Mouse (Mus musculus) cerebellum, adult 11 months (tissue): ENCODE results near the gene AI597479.
"Not testable (repeated sequence)": the region's sequence is repeated elsewhere in the genome, so short reads cannot be mapped to it uniquely, and the experiment has no call there.

ENCODE experiments used
- DNase-seq: peaks from one replicate; pipeline ENCODE4 v3.0.0; 2022

AI597479 gene

DNA sequence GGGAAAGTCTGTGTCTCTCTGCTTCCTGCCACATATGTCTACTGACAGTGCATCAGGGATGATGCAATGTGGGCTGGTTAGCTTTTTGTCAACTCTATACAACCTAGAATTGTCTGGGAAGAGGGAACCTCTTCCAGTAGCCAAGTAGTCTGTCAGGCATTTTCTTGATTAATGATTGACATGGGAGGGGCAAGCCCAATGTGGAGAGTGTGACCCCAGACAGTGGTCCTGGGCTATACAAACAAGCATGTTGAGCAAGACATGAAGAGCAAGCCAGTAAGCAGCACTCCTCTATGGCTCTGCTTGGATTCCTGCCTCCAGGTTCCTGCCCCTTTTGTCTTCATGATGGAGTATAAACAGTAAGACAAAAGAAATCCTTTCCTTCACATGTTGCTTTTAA, 28.7 kb downstream of the AI597479 start:
- DNase-seq: no peak

DNA sequence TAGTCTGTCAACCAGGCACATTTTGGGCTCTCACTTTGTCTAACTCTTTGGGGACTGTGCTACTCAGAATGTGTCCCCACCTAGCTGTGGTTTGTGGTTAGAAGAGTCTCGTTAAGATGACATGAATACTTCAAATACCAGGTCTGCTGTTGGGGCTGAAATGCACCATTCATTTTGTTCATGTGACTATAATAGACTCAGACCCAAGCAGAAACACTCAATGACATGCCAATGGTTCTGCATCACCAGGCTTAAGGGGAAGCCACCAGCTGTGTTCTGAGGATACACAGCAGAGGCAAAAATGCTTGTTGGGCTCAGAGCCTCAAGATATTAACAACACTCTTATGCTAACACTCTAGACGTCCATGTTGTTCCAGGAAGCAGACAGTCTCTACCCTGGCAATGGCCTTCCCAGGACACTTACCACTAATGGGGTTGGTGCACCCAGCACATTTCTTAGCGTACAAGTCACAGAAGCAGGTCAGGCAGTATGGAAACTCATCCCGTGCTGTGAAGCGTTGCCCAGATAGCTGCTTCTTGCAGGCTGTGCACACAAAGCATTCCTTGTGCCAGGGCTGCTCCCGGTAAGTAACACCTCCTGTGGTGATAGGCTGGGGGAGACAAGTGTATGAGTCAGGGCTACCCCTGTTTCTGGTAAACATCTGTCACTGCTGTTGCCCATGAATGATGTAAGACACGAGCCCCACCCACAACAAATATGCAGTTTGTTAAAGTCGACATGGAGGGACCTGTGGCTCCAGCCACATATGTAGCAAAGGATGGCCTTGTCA, 29.5 kb downstream of the AI597479 start:
- DNase-seq: no peak

- DNase-seq: no peak
Measured at GRCm38 (mm10) chr1:43130219-43130981, 31.9 kb downstream of the AI597479 start.

DNA sequence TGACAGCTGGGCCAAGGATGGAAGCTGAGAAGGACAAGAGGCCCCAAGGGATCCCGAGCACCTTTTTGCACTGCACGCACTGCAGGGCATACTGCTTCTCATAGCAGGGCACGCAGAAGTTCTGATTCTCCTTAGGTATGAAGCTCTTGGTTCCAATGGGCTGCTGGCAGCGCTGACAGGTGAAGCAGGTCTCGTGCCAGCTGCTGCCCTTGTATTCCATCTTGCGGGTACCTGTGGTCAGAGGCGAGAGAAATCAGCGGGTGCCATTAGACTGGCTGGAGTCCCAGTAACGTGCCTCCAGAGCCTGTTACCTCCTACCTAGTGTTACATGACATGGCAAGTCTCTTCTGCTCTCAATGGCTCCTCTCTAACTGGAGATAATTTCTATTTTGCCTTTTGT, 33.1 kb downstream of the AI597479 start:
- no peak for DNase-seq

DNA sequence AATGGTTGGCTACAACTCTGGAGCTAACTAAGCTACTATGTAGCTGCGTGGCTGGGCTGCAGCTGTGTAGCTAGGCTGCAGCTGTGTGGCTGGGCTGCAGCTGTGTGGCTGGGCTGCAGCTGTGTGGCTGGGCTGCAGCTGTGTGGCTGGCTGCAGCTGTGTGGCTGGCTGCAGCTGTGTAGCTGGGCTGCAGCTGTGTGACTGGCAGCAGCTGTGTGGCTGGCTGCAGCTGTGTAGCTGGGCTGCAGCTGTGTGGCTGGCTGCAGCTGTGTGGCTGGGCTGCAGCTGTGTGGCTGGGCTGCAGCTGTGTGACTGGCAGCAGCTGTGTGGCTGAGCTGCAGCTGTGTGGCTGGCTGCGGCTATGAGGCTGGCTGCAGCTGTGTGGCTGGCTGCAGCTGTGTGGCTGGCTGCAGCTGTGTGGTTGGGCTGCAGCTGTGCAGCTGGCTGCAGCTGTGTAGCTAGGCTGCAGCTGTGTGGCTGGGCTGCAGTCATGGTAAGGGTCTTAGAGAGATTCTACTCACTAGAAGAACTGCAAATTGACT, 38.0 kb downstream of the AI597479 start:
- not testable (repeated sequence) for DNase-seq

DNA sequence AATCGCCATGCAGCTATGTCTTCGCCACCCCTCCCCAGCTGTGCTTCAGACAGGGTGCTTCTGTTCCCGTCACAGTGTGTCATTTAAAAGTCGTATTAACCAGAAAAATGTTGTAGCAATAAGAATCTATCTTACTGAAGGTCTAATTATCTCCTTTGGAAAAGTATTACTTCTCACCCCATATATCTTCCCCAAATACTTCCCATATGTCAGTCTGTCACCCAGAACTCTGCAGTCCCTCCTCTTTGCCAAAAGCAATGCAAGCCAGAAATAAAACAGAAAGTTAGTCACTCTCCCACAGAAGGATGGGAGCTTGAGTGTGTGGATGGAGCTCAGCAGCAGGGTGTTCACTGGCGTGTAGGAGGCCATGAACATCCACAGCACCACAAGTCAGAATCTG, 38.8 kb downstream of the AI597479 start:
- DNase-seq: no peak

DNA sequence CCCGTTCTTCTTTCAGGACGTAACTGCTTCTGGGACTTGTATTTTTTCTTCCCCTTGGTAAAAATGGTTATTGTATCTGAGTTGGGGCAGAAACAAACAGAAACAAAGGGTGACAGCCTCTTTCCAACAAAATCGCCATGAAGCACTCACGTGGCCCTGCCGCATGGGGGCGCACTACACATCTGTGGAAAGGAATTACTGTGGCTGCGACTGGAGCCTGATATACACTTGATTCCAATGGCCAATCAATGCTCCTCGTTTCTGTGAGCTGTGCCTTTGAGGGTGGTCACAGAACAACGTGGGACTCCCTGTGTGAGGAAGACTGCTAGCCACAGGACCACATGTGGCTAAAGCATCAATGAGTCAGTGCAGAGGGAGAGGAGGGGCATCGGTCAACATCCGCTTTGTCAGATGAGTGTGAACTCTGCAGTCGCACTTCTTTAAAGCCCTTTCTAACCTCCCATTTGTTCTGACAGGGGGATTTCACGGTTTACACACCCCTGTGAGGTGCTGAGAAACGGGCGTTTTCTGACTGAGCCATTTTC, 39.8 kb downstream of the AI597479 start:
- DNase-seq: no peak

GRCm38 (mm10) chr1:43139587-43140266, 41.2 kb downstream of the AI597479 start:
- peak; percentile 59 for DNase-seq

GRCm38 (mm10) chr1:43141555-43141961, 43.0 kb downstream of the AI597479 start:
- no peak for DNase-seq

- DNase-seq: no peak
Measured at GRCm38 (mm10) chr1:43142849-43143248, 44.3 kb downstream of the AI597479 start.

- DNase-seq: no peak
Measured at GRCm38 (mm10) chr1:43143284-43143683, 44.8 kb downstream of the AI597479 start.

DNA sequence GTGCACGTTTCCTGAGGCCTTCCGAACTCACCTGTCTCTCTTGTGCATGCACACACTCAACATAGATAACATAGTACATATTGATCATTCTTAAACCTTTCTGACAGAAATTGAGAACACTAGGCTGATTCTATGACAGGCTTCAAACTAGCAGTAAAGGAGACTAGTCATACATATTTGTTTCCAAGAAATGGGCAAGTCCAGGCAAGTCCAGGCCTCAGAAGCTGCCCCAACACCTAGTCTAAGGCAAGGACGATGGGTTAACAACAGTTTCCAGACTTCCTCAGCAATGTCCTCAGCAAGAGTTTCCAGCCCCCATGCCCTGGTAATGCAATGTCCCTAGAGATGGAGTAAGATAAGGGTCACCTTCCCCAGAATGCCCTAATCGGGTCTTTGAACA, 45.3 kb downstream of the AI597479 start:
- DNase-seq: no peak

DNA sequence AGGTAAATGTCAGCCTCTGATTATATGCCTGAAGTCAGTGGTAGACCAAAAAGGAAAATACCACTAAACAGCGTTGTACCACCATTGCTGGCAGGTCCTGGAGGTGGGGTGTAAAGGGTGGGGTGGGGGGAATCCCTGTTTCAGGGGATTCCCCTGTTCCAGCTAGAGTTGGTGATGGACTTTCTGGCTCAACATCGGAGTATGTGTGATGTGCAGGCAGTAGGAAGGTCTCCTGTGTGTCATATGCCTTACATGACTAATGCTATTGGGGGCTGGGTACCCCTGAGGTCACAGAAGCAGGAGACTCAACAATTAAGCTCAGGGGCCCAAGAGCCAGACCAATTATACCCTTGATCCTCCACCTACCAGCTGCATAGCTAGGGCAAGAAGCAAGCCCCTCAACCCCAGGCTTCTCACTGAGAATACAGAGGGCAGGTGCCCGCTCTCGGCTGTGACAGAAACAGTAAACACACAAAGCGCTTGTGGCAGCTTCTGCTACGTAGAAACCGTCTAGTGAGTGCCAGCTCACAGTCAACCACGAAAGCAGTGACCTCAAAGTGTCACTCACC, 45.9 kb downstream of the AI597479 start:
- no peak for DNase-seq

DNA sequence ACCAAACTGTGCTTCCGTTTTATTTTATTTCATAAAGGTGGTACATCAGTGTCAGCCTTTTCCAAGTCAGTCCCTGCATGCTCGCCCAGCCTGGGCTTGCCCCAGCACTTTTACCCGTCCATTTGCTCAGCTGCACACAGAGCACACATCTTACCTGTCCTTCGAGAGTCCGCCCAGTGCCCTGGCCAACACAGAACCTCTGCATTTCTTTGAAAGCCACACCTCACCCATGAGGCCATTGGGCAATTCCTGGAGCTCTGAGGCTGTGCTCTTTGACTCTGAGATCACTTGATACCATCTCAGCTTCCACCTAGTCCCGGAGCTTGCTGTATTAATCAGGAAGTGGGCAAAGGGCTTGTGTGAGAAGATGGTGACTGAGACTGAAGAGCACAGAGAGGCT, 46.9 kb downstream of the AI597479 start:
- no peak for DNase-seq

- DNase-seq: no peak
Measured at GRCm38 (mm10) chr1:43147474-43147873, 49.0 kb downstream of the AI597479 start.

DNA sequence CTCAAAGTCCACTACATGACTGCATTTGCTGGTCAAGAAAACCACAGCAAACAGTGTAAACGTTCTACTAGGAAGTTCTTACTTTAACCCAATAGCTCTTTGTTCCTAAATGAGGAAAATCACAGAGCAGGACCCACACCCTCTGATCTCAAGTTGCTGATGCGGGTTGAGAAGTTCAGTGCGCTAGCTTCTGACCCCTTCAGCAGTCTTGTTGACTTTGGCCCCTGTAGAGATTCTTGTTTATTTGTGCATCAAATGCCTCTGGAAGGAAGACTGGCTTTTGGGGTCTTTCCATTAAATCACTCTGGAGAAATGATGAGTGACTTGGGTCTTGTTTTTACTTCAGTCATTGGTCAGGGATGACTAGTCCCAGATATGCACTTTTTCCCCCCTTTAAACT, 51.7 kb downstream of the AI597479 start:
- no peak for DNase-seq

DNA sequence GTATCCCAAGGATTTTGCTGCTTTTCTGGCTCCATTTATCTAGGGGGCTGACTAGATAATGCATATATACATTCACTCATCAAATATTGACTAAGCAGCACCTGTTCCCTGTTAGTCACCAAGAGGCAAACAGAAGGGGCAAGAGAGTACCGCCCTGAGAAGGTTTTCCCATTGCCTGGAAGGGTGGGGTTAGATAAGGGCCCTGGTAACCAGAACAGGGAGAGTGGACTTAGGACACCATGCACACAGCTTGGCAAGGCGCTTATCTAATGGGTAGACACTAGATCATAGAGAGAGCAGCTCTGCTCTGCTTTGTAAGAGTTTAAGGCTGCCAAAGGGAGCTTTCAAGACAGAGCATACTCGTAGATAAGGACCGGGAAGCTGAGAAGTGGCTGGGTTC, 54.1 kb downstream of the AI597479 start:
- DNase-seq: no peak

DNA sequence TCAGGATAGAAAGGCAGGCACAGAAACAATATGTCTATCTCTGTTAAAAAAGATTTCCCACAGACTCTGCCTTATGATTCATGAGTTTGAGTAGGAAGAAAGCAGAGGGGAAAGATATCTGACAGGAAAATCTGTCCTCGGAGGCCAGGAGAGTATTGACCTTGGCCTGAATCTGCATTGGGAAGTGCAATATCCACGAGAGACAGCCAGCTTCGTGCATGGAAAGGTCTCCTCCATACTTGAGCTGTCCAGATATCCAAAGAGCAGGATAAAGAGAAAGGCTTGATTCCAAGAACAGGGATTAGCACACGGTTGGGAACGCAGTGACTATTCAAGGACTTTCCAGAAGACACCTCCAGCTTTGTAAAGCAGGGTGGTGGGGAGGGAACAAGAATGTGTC, 55.0 kb downstream of the AI597479 start:
- no peak for DNase-seq

DNA sequence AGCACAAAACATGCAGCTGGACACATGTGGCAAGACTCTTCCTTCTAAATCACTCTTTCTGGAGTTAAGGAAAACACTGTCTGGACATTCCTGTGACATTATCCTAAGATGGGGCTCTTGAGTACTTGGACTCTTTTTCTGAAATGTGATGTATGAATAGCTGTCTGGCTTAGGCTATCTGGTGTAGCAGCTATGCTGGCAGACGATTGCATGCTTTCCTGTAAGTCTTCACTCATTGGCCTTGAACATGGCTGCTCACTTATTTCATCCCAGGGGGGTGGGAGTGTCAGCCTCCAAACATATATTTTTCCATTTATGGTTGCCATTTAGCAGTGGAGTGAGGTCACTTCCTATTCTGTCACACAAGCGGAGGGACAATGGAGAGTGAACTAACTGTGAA, 56.0 kb downstream of the AI597479 start:
- no peak for DNase-seq

DNA sequence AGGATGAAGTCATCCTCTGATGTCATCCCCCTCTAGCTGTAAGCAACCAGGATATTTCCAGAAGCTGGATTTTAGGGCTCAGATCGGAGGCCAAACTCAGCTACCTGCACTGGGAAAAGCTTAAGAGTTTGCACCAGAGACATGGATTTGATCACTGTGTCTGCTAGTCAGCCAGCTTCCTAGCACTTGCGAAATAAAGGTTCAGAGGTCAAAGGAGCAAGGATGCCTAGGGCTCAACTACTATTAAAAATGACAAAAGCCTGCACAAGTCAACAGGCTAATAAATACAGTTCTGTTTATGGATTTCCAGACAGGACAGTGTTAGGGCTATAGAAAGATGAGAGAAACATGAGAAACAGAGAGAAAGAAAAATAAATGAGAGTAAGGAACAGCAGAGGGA, 59.4 kb downstream of the AI597479 start:
- no peak for DNase-seq

DNA sequence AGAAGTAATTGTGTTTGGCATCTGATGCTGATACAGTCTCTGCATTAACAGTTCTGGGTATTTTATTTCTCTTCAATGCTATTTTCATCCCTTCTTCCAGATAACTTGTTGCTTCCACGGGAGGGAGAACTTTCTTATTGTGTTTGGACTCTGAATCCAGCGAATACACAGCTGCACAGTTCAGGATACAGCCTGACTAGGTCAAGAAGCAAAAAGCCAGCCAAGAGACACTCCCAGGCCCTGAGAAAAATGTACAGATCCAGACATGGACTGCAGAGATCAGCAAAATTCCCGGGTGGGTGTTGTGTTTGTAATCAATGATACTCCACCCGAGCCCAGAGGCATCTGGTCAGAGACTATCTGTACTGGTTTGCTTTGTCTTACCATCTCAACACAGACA, 60.9 kb downstream of the AI597479 start:
- DNase-seq: no peak

GRCm38 (mm10) chr1:43162394-43162793, 63.9 kb downstream of the AI597479 start:
- DNase-seq: no peak

GRCm38 (mm10) chr1:43163084-43163466, 64.6 kb downstream of the AI597479 start:
- no peak for DNase-seq
